Mouse (Mus musculus) intestine, postnatal 0 days (tissue): Measurements from ENCODE around the gene Zfp541. TPM values are rescaled to one million over a fixed set of nuclear protein-coding genes. Genes with fewer than 3 reads are reported as not detected.

Experiments used
- ATAC-seq: fragments of 200-750 bp; cut with Nextera tagmentation; 2 replicates; pipeline ENCODE4 v1.8.0; 2017; ENCODE audit warnings: mild to moderate bottlenecking, moderate TSS enrichment, moderate library complexity
- H3K27ac ChIP-seq: fragments of 300-500 bp; sonication (generic); 2 replicates; pipeline ENCODE4 v1.5.1; 2014; ENCODE audit warnings: mild to moderate bottlenecking, low read depth, low read length, moderate library complexity
- H3K27me3 ChIP-seq: fragments of 300-500 bp; sonication (generic); replicated peaks from 2 replicates; pipeline ENCODE4 v1.6.1; 2014; ENCODE audit warnings: low read length, mixed read lengths; ENCODE audit not compliant: control insufficient read depth, insufficient read depth
- H3K36me3 ChIP-seq: fragments of 300-500 bp; sonication (generic); 2 replicates; pipeline ENCODE4 v1.6.1; 2014; ENCODE audit warnings: mild to moderate bottlenecking, moderate library complexity; ENCODE audit not compliant: control insufficient read depth, insufficient read depth
- H3K4me1 ChIP-seq: fragments of 300-500 bp; sonication (generic); replicated peaks from 2 replicates; pipeline ENCODE4 v1.6.1; 2014; ENCODE audit warnings: antibody characterized with exemption, low read length, mixed read lengths; ENCODE audit not compliant: control insufficient read depth, insufficient read depth
- H3K4me2 ChIP-seq: fragments of 300-500 bp; sonication (generic); replicated peaks from 2 replicates; pipeline ENCODE4 v1.6.1; 2014; ENCODE audit warnings: low read depth, mild to moderate bottlenecking, moderate library complexity
- H3K4me3 ChIP-seq: fragments of 300-500 bp; sonication (generic); 2 replicates; pipeline ENCODE4 v1.5.1; 2014; ENCODE audit warnings: low read depth, low read length
- H3K9ac ChIP-seq: fragments of 300-500 bp; sonication (generic); 2 replicates; pipeline ENCODE4 v1.6.1; 2014; ENCODE audit warnings: mild to moderate bottlenecking, low read depth, low read length
- H3K9me3 ChIP-seq: fragments of 300-500 bp; sonication (generic); 2 replicates; pipeline ENCODE4 v1.6.1; 2016; ENCODE audit warnings: mixed run types; ENCODE audit not compliant: control insufficient read depth
- CTCF ChIP-seq: sonication (generic); IDR thresholded peaks from 2 replicates; pipeline ENCODE4 v1.5.1; 2016; ENCODE audit warnings: low read depth, mild to moderate bottlenecking, control low read depth, antibody characterized with exemption, moderate library complexity
- WGBS: fragments of 180-500 bp; shearing (Covaris S2); extraction: QIAGEN DNeasy Blood & Tissue Kit; methylation state at CpG from one replicate; pipeline ENCODE4 v1.1.7; 2014; 5-methylcytosine and 5-hydroxymethylcytosine counted together
- polyA plus RNA-seq: library from polyadenylated mRNA; unstranded; fragments of >200 nt; fragmentation: Nextera tagmentation; extraction: Ambion mirVana; gene quantifications from 2 replicates; pipeline ENCODE4 v1.2.1, GENCODE M21; 2015

Gene Zfp541
- polyA plus RNA-seq, 1 experiment from 2014 or later, result not detected

DNA sequence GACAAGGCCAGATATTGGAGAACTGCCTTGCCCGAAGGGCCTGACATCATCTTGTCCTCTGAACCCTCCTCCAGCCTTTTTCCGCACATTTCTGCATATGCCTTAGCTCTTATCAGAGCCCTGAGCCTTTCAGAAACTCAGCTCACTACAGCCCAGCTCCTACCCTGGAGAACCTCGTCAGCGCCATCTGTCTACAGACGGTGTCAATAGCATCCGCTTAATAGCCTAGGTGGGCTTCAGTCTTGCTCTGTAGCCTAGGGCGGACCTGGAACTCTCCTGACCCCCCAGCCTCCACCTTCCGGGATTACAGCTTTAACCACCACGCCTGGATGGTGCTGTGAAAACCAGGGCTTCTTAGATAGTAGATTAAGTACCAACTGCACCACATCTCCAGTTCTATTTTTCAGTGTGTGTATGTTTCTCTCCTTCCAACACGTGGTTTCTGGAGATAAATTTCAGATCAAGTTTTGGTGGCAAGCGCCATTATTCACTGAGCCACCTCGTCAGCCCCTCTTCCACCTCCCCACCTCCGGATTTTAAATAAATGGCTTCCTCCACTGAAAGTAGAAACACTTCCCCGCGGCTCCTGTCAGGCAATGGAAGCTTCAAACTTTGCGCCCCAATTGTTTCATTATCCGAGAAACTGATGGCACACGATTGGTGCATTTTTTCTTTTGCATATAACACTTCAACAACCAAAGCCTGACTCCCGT is 9.6 kb upstream of the Zfp541 start:
- Histone ChIP-seq H3K9me3 (no peaks in the 10 kb centered on the region), H3K27me3 (no peaks in the 10 kb centered on the region), H3K9ac (peak overlapping the region; percentile 50), H3K4me1 (0 out of 2 replicates have a peak, but pooled peaks cover 6% of the 10 kb centered on the region), H3K27ac (peak overlapping the region; percentile 82), H3K36me3 (no peaks in the 10 kb centered on the region), H3K4me3 (peak overlapping the region; percentile 51), H3K4me2 (peak overlapping the region; percentile 74)
- TF ChIP-seq CTCF, result peak; percentile 94
- 1% methylated on average over 19 of the region's 19 CpGs for WGBS
- peak; percentile 26 for ATAC-seq

DNA sequence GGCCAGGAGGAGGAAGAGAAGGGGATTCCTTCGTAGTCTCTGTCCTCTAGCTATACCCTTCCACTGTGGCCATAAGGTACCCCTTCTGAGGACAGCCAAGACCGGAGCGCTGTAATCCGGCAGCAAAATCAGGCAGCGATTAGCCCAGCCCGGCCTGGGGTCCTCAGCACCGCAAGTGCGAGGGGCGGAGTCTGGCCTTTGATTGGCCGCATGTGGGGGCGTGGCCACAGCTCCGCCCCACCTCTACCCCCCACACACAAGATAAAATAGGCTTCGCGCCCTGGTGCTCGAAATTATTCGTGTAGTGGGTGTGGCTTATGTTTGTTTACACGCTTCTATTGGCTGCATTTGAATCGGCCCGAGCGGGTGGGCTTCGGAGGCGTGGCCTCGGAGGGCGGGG is 8.9 kb upstream of the Zfp541 start:
- no peaks in the 10 kb centered on the region for H3K9me3 ChIP-seq
- 1% methylated on average over 24 of the region's 24 CpGs for WGBS
- peak overlapping the region; percentile 74 for H3K4me2 ChIP-seq
- TF ChIP-seq CTCF, result no peak
- H3K27ac ChIP-seq, result peak overlapping the region; percentile 82
- H3K36me3 ChIP-seq, result no peaks in the 10 kb centered on the region
- no peaks in the 10 kb centered on the region for H3K27me3 ChIP-seq
- peak; percentile 75 for ATAC-seq
- peak overlapping the region; percentile 50 for H3K9ac ChIP-seq
- peak overlapping the region; percentile 51 for H3K4me3 ChIP-seq
- 0 out of 2 replicates have a peak, but pooled peaks cover 6% of the 10 kb centered on the region for H3K4me1 ChIP-seq

DNA sequence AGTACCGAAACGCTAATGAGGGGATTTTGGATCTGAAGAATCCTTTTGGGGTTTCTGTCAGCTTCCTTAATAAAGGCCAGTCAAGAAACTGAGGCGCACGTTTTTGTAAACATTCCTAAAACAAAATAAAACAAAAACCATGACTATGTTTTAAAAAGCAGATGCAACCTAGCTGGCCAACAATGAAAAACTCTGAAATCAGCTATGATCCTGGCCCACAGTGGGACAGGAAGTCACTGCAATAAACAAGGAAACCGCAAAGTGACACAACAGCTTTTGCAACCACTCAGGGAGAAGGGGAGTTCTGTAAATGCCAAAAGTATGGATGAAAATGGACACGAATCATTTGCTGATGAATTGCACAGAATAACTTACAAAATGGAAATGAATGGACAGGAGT is 8.5 kb upstream of the Zfp541 start:
- ATAC-seq, result no peak
- WGBS, result 9% methylated on average over 6 of the region's 6 CpGs
- Histone ChIP-seq H3K9ac (peak overlapping the region; percentile 50; the same call in 1 of the 2 replicates), H3K4me3 (peak overlapping the region; percentile 51), H3K4me2 (peak overlapping the region; percentile 74), H3K27ac (no peak overlapping the region), H3K27me3 (no peaks in the 10 kb centered on the region), H3K9me3 (no peaks in the 10 kb centered on the region), H3K4me1 (0 out of 2 replicates have a peak, but pooled peaks cover 6% of the 10 kb centered on the region), H3K36me3 (no peaks in the 10 kb centered on the region)
- no peak for TF ChIP-seq CTCF

DNA sequence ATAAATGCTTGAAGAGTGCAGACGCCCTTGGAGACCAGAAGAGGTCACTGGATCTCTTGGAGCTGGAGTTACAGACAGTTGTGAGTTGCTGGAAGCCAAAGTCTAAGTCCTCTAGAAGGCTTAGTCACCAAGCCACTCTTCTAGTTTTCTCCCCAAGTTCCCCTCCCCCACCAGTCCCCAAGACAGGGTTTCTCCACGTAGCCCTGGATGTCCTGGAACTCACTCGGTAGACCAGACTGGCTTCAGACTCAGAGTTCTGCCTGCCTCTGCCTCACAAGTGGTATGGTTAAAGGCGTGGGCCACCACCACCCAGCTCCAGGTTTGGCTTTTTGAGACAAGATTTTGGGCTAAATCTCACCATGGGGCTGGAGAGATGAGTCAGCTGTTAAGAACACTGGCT is 6.6 kb upstream of the Zfp541 start:
- 61% methylated on average over 4 of the region's 4 CpGs for WGBS
- no peak overlapping the region for H3K27ac ChIP-seq
- H3K4me3 ChIP-seq, result no peak overlapping the region
- no peak for ATAC-seq
- no peaks in the 10 kb centered on the region for H3K27me3 ChIP-seq
- no peak overlapping the region for H3K4me2 ChIP-seq
- no peaks in the 10 kb centered on the region for H3K36me3 ChIP-seq
- TF ChIP-seq CTCF, result 0 out of 2 replicates have a peak, but pooled peaks have one; percentile 17
- H3K9ac ChIP-seq, result no peak overlapping the region
- no peaks in the 10 kb centered on the region for H3K4me1 ChIP-seq
- no peaks in the 10 kb centered on the region for H3K9me3 ChIP-seq

GRCm38 (mm10) chr7:16055665-16056064 is 5.9 kb upstream of the Zfp541 start:
- H3K4me1 ChIP-seq, result no peaks in the 10 kb centered on the region
- no peaks in the 10 kb centered on the region for H3K9me3 ChIP-seq
- H3K36me3 ChIP-seq, result no peaks in the 10 kb centered on the region
- H3K9ac ChIP-seq, result no peak overlapping the region
- 87% methylated on average over 6 of the region's 6 CpGs for WGBS
- no peak for TF ChIP-seq CTCF
- no peak overlapping the region for H3K27ac ChIP-seq
- H3K4me2 ChIP-seq, result no peak overlapping the region
- no peaks in the 10 kb centered on the region for H3K27me3 ChIP-seq
- H3K4me3 ChIP-seq, result no peak overlapping the region
- no peak for ATAC-seq

- Histone ChIP-seq H3K27ac (no peak overlapping the region), H3K36me3 (no peaks in the 10 kb centered on the region), H3K9ac (no peak overlapping the region), H3K4me1 (no peaks in the 10 kb centered on the region), H3K27me3 (peaks cover 7% of the 10 kb centered on the region; the same call in 1 of the 2 replicates), H3K9me3 (no peaks in the 10 kb centered on the region), H3K4me3 (no peak overlapping the region), H3K4me2 (no peak overlapping the region)
- ATAC-seq, result no peak
- 26% methylated on average over 5 of the region's 5 CpGs for WGBS
- TF ChIP-seq CTCF, result peak; percentile 69
These were observed 5.0 kb upstream of the Zfp541 start for GRCm38 (mm10) chr7:16056459-16057135.
